Mouse (Mus musculus): Measurements from ENCODE around the gene B3galt6. TPM values are rescaled to one million over a fixed set of nuclear protein-coding genes. Genes with fewer than 3 reads are reported as not detected.

Gene B3galt6
- polyA plus RNA-seq, 1 experiment = 5.4 TPM

DNA sequence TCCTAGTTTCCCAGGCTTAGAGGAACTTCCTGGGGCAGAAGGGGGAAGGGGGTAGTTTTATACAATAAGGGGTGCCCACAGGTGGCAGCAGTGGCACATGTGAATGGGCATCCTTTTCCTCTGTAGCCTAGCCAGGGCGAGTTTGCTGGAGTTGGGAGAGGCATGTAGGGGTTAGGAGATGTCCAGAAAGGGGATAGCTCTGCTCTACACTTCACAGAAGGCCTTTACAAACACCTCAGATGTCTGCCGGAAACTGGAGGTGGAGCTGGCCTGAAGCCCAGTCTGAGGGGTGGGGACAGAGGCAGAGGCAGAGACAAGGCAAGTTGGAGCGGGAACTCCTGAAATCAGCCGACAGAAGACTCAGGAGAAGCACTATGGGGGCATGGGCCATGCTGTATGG is 33.6 kb upstream of the B3galt6 start, which contains the start of gene Tnfrsf18:
Tnfrsf18 (plus strand) TSS at position 152 of the 400 bp plus-strand sequence.
- H3K4me1 ChIP-seq (ENCODE audit: control insufficient read depth, insufficient read depth, low read length) = peaks cover 3% of the 10 kb centered on the region
- no peak within 1 kb of the TSS for H3K27ac ChIP-seq (ENCODE audit: insufficient read depth, low read length)
- no peak within 1 kb of the TSS for H3K4me3 ChIP-seq (ENCODE audit: insufficient read depth, low read length)
- TF ChIP-seq POLR2A (IDR thresholded peaks at IDR 0.05; ENCODE audit: low read depth, low read length) (no peak), CTCF (IDR thresholded peaks at IDR 0.05; ENCODE audit: borderline replicate concordance, insufficient read depth, low read length) (no peak)

DNA sequence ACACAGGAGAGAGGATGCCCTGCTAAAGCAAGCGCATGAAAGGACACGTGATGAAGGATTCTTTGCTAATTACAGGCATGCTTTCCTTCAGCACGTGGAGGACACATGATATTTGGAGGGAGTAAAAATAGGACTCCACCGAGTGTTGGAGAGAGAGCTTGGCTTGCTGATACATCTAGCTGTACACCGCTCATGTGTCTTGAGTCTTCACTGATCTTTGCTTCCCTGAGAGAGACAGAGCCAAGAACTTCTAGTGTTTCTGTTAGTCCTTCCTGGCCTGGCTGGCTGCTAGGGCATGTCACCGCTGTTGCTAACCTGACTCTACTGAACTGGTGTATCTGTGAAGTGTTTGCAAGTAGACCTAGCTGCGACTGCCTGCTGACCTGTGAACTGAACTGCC is 31.7 kb upstream of the B3galt6 start:
- Histone ChIP-seq H3K4me1 (ENCODE audit: control insufficient read depth, insufficient read depth, low read length) (peaks cover 3% of the 10 kb centered on the region), H3K27ac (ENCODE audit: insufficient read depth, low read length) (no peak overlapping the region), H3K4me3 (ENCODE audit: insufficient read depth, low read length) (no peak overlapping the region)
- no peak for TF ChIP-seq POLR2A (IDR thresholded peaks at IDR 0.05; ENCODE audit: low read depth, low read length)
- no peak for TF ChIP-seq CTCF (IDR thresholded peaks at IDR 0.05; ENCODE audit: borderline replicate concordance, insufficient read depth, low read length)

GRCm38 (mm10) chr4:156023520-156023919 is 31.1 kb upstream of the B3galt6 start:
- Histone ChIP-seq H3K4me1 (ENCODE audit: control insufficient read depth, insufficient read depth, low read length) (peaks cover 3% of the 10 kb centered on the region), H3K27ac (ENCODE audit: insufficient read depth, low read length) (no peak overlapping the region), H3K4me3 (ENCODE audit: insufficient read depth, low read length) (no peak overlapping the region)
- TF ChIP-seq POLR2A (IDR thresholded peaks at IDR 0.05; ENCODE audit: low read depth, low read length) = no peak
- no peak for TF ChIP-seq CTCF (IDR thresholded peaks at IDR 0.05; ENCODE audit: borderline replicate concordance, insufficient read depth, low read length)

DNA sequence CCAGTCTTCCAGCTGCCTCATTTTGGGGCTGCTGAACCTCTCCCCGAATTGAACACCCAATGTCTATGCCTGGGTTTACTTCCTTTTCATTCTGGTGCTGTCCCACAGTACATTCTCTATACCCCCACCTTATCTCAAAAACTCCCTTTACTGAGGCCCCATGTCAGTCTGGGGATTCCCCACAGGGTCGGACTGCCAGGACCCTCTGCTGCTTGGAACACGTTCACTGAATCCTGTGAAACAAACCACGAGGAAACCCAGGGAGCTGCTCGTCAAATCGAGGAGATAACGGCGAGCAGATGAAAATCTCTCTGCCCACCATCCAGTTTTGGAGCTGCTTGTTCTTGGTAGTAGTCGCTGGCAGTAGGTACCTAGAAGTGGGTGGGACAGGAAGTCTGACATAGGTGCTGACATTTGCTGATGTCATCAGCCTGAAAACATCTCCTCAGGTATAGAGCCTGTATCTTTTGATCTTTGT is 29.5 kb upstream of the B3galt6 start:
- no peak for TF ChIP-seq POLR2A (IDR thresholded peaks at IDR 0.05; ENCODE audit: low read depth, low read length)
- no peak for TF ChIP-seq CTCF (IDR thresholded peaks at IDR 0.05; ENCODE audit: borderline replicate concordance, insufficient read depth, low read length)
- no peak overlapping the region for H3K4me3 ChIP-seq (ENCODE audit: insufficient read depth, low read length)

GRCm38 (mm10) chr4:156021381-156021780 is 28.9 kb upstream of the B3galt6 start:
- Histone ChIP-seq H3K4me3 (ENCODE audit: insufficient read depth, low read length) (no peak overlapping the region), H3K27ac (ENCODE audit: insufficient read depth, low read length) (no peak overlapping the region), H3K4me1 (ENCODE audit: control insufficient read depth, insufficient read depth, low read length) (peaks cover 2% of the 10 kb centered on the region)
- TF ChIP-seq CTCF (IDR thresholded peaks at IDR 0.05; ENCODE audit: borderline replicate concordance, insufficient read depth, low read length) (no peak), POLR2A (IDR thresholded peaks at IDR 0.05; ENCODE audit: low read depth, low read length) (no peak)

More for the DNA sequence above, 29.5 kb upstream of the B3galt6 start:
- no peak overlapping the region for H3K27ac ChIP-seq (ENCODE audit: insufficient read depth, low read length)
- H3K4me1 ChIP-seq (ENCODE audit: control insufficient read depth, insufficient read depth, low read length) = peaks cover 3% of the 10 kb centered on the region

DNA sequence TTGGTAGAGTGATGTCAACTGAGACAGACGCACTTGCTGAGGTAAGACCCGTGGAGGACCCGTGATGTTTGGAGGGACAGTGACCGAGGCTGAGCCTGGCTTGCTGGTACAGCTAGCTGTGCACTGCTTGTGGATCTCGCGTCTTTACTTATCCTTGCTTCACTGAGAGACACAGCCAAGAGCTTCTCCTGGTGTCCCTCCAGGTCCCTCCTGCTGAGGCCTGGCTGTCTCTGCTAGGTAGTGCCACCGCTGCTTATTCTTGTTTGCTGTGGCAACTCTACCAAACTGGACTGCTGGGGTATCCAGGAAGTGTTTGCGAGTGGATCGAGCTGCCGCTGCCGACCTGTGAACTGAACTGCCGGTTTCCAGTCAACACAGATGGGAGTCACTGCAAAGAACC is 27.3 kb upstream of the B3galt6 start:
- TF ChIP-seq CTCF (IDR thresholded peaks at IDR 0.05; ENCODE audit: borderline replicate concordance, insufficient read depth, low read length) (no peak), POLR2A (IDR thresholded peaks at IDR 0.05; ENCODE audit: low read depth, low read length) (no peak)
- no peak overlapping the region for H3K4me3 ChIP-seq (ENCODE audit: insufficient read depth, low read length)
- no peak overlapping the region for H3K27ac ChIP-seq (ENCODE audit: insufficient read depth, low read length)
- H3K4me1 ChIP-seq (ENCODE audit: control insufficient read depth, insufficient read depth, low read length) = no peaks in the 10 kb centered on the region

GRCm38 (mm10) chr4:156014436-156014835 is 22.0 kb upstream of the B3galt6 start:
- H3K4me3 ChIP-seq (ENCODE audit: insufficient read depth, low read length) = no peak overlapping the region
- no peak overlapping the region for H3K27ac ChIP-seq (ENCODE audit: insufficient read depth, low read length)
- TF ChIP-seq CTCF (IDR thresholded peaks at IDR 0.05; ENCODE audit: borderline replicate concordance, insufficient read depth, low read length) = no peak
- TF ChIP-seq POLR2A (IDR thresholded peaks at IDR 0.05; ENCODE audit: low read depth, low read length) = no peak
- no peaks in the 10 kb centered on the region for H3K4me1 ChIP-seq (ENCODE audit: control insufficient read depth, insufficient read depth, low read length)

DNA sequence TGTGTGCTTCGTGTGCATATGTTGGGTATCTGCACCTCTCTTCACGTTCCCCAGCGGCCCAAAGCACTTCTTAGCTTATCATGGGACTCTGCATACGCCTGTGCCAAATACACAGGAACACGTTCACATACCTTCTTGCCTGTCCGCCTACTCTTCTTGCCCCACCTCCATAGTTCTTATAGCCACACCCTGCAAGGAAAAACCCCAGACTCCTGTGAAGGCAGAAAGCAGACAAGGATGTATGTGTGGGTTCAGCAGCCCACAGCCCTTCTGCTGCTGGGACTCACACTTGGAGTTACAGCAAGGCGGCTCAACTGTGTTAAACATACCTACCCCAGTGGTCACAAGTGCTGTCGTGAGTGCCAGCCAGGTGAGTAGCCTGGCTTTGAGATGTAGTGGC is 21.2 kb upstream of the B3galt6 start, which contains the start of gene Tnfrsf4:
Tnfrsf4 (plus strand) TSS at position 207 of the 400 bp plus-strand sequence.
- Histone ChIP-seq H3K27ac (ENCODE audit: insufficient read depth, low read length) (no peak within 1 kb of the TSS), H3K4me1 (ENCODE audit: control insufficient read depth, insufficient read depth, low read length) (no peaks in the 10 kb centered on the region)
- no peak for TF ChIP-seq CTCF (IDR thresholded peaks at IDR 0.05; ENCODE audit: borderline replicate concordance, insufficient read depth, low read length)
- TF ChIP-seq POLR2A (IDR thresholded peaks at IDR 0.05; ENCODE audit: low read depth, low read length) = no peak

GRCm38 (mm10) chr4:156008369-156008768 is 15.9 kb upstream of the B3galt6 start:
- H3K4me1 ChIP-seq (ENCODE audit: control insufficient read depth, insufficient read depth, low read length) = no peaks in the 10 kb centered on the region
- no peak overlapping the region for H3K4me3 ChIP-seq (ENCODE audit: insufficient read depth, low read length)
- no peak for TF ChIP-seq CTCF (IDR thresholded peaks at IDR 0.05; ENCODE audit: borderline replicate concordance, insufficient read depth, low read length)
- no peak for TF ChIP-seq POLR2A (IDR thresholded peaks at IDR 0.05; ENCODE audit: low read depth, low read length)
- H3K27ac ChIP-seq (ENCODE audit: insufficient read depth, low read length) = no peak overlapping the region

More for the DNA sequence above, 21.2 kb upstream of the B3galt6 start, which contains the start of gene Tnfrsf4:
- H3K4me3 ChIP-seq (ENCODE audit: insufficient read depth, low read length) = no peak within 1 kb of the TSS

DNA sequence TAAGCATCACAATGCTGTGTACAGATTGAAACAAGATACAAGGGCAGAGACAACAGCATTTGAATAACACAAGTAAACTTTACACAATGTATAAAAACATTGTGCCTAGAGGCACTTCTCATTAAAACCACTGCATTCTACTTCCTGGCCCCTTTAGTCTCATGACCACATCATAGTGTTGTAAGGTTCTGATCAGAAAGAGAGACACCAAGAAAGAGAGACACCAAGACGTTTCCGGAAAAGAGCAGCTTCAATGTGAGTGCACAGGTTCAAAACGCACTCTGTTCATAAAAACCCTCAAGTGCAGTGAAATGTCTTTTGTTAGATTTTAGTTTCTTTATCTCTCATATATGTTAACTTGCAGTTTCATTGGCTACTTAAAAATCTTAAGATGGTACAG is 11.7 kb upstream of the B3galt6 start:
- TF ChIP-seq CTCF (IDR thresholded peaks at IDR 0.05; ENCODE audit: borderline replicate concordance, insufficient read depth, low read length) = no peak
- no peak for TF ChIP-seq POLR2A (IDR thresholded peaks at IDR 0.05; ENCODE audit: low read depth, low read length)
- H3K4me3 ChIP-seq (ENCODE audit: insufficient read depth, low read length) = no peak overlapping the region
- H3K27ac ChIP-seq (ENCODE audit: insufficient read depth, low read length) = no peak overlapping the region
- H3K4me1 ChIP-seq (ENCODE audit: control insufficient read depth, insufficient read depth, low read length) = no peaks in the 10 kb centered on the region
